Mouse (Mus musculus): ENCODE data around the gene Myo19.

The Myo19 gene

DNA sequence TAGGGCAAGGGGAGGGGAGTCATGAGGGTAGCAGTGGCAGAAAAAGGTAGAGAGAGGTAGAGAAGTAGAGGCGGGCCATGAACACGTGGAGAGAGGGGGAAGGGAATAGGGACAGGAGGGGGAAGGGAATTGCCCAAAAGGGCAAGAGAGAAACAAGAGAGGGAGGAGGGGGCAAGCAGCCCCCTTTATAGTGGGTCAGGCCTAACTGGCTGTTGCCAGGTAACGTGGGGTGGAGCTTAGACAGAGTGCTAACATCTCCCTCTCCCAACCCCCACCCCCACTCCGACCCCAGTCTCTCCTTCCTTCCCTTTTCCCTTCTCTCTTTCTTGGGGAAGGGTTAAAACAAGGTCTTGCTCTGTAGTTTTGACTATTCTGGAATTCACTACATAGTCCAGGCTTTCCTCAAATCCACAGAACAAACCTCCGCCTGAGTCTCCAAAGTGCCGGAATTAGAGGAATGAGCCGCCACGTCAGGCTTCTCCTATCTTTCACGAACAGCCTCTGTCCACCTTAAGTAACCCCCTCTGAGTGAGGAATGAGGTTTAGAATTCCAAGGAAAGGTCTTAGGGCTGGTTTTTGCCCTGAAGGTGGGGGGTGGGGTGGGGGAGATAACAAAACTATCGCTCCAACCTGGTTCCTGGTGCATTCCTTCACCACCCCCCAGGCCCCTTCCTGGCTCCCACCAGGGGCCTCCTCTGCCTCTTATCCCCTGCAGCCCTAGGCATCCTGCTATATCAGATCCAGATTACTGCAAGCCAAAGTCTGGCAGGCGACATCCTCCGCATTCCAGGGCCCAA, 64.9 kb downstream of the Myo19 start:
- DNase-seq (ENCODE audit: low read depth, low spot score) = peak; percentile 96

DNA sequence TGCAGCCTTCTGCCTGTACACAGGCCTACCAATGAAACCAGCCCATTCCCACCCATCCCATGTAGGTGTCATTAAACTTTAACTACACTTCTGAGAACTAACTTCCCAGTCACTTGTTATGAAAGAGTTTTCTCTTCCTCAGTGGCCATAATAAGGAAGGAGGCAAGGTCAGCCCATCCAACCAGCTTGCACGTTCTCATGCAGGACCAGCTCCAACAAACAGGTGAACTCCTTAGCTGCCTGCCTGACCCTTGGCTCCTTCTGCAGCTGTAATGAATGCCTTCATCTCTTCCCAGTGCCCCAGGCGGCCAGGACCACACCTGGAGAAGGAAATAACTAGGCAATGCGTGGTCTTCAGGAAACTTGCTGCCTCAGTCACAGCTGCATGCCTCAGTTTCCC, 65.9 kb downstream of the Myo19 start:
- DNase-seq (ENCODE audit: low read depth, low spot score) = peak; percentile 24

DNA sequence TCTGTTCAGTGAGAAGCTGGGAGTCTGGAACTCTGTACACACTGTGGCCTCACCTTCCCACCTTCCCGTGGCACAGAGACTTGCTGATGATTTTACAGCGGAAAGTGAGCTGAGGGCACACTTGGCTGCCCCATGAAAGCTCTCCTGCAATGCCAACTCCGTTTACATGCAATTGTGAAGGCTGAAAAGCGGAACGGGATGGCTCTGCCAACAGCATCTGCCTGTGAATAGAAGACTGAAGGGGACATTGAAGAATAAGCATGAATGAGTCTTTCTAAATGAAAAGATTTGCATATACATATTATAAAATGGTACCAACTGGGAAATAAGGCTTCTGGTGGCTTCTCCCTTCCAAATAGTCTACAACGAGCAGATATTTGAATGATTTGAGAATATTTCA, 67.3 kb downstream of the Myo19 start:
- DNase-seq (ENCODE audit: low read depth, low spot score) = no peak

DNA sequence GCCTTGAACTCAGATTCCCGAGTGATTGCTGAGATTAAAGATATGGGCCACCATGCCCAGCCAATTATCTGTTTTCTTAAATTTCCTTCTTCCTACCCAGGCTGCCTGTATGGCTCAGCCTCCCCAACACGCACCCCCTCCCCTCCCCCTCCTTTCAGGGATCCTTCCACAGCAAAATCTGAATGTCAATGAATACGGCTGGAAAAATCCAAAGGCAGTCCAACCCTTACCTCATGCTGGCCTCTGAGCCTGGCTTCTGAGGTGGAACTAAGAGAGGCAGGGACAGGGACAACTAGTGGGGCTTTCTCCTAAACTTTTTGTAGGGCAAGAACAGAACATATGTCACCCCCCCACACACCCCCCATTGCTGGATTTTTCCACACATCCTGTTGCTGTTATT, 68.2 kb downstream of the Myo19 start:
- peak; percentile 70 for DNase-seq (ENCODE audit: low read depth, low spot score)

DNA sequence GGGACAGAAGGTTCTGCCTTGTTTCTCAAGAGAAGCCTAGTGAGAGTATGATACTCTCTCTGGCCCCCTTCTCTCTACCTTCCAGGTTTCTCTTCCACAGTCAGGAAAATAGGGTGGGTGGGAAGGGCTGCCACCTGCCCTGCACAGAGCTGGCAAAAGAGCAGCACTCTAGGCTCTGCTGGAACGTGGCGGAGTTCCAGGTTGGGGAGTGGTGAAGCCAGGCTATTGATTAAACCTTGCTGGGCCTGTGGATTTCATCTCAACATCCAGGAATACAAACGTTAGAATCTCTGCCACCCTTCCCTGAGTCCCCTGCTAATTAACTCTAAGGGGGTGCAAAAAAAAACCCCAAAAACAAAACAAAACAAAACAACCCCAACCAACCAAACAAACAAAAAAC, 68.6 kb downstream of the Myo19 start:
- no peak for DNase-seq (ENCODE audit: low read depth, low spot score)

DNA sequence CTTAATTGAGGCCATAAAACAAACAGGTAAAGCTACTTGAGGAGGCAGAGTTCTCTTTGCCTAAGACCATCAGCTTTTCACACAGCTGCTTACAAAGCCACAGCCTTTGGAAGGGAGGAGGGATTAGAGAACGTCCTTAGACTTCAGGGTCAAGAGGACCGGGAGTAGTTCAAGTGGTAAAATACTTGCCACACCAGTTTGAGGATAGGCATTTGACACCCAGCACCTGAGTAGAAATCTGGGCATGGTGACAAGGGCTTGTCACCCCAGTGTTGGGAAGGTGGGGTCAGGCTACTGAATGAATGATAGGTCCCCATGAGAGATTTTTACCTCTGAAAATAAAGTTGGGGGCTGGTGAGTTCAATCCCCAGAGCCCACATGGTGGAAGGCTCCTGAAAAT, 72.7 kb downstream of the Myo19 start:
- no peak for DNase-seq (ENCODE audit: low read depth, low spot score)

DNA sequence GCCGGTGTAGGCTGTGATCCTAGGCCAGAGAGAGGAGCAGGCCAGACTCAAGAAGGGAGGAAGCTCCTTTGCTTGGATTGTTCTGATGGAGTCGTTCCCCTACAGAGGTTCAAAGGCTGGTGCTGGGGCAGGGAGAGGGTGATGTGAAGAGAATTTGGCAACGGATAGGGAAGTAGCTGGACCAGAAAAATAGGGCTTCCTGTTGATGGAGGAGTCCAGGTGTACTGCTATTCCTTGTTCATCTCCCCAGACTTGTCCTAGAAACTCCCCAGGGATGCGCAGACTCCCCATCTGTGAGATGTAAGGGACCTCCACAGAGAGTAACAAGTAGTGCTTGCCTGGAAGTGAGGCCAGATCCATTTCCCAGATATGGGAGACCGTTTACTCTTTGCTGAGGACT, 76.5 kb downstream of the Myo19 start:
- DNase-seq (ENCODE audit: low read depth, low spot score) = no peak

DNA sequence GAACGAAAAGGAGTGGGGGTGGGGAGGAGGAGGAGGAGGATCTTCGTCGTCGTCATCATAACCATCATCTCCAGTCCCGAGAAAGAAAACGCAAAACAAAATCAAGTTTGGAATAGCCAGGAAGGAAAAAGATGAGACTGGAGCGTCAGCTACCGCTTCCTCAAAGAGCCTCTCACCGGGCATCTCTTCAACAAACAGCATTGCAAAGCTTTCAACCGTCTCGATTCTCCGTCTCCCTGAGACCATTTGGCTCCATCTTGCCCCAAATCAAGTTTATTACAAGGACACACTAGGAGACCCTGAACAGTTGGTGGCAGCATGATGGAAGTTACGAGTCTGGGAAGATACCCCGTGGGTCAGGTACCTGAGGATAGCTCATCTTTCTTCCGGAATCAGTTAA, 77.2 kb downstream of the Myo19 start:
- no peak for DNase-seq (ENCODE audit: low read depth, low spot score)

DNA sequence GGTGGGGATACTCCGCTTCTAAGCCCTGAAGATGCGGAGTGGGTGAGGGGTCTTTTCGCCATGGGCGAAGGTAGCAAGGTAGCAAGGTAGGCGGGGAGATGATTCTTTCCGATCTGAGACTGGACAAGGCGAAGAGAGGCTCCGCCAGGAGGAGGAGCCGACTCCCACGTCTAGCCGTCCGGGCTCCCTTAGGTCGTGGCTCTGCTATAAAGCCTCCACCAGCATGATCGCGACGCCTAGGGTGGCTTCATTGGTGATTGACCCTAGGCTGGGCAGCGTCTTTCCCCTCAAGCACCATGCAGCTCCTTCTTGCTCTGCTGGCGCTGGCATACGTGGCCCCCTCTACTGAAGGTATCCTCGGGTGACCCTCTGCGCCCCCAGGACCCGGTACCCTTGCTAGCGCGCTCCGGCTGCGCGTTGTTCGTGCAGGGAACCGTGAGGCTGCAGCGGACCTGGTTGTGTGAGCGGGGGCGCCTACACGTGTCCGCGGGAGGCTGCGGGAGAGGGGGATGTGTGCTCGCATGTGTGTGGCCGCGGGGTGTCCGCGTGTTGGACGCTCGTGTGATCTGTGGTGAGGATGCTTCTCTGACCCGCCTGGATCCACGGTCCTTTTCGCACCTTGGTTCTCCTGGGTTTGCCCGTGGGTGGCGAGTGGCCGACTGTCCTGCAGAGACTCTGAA, 77.8 kb downstream of the Myo19 start, which contains the start of gene Car4:
Gene Car4 (plus strand): TSS at position 196 of the 680 bp plus-strand sequence.
- peak; percentile 64 for DNase-seq (ENCODE audit: low read depth, low spot score)

DNA sequence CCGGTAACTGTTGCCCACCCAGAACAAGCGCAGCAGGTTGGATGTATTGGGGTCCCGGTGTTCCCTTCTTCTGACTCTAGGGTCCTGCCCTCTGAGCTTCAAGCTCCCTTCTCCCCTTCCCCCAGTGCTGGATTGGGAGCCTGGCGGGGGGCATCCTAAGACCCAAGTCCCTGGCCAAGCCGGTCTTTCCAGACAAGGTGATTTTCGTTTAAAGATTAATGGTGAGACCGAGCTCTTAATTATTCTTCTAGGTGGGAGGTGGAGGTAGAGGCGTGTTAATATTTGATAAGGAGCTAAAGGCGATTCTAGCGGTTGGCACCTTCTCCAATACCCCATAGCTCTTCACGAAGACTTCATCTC, 78.3 kb downstream of the Myo19 start:
- no peak for DNase-seq (ENCODE audit: low read depth, low spot score)

DNA sequence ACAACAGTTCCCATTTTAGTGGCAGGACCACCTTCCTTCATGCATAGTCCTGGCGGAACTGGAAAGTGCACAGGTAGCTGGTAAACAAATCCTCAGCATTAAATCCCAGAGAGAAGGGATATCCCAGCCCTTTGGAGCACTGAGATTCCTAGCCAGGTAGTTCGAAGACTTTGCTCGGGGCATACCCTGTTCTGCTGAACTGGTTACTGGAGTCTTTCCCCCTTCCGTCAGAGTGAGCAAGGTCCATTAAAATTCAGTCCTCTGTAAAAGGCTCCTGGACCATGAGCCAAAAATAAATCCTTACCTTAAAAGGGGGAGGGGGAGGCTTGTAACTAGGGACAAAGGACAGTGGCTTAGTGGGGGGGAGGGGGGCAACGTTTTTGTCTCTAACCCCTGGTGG, 79.2 kb downstream of the Myo19 start:
- DNase-seq (ENCODE audit: low read depth, low spot score) = no peak

DNA sequence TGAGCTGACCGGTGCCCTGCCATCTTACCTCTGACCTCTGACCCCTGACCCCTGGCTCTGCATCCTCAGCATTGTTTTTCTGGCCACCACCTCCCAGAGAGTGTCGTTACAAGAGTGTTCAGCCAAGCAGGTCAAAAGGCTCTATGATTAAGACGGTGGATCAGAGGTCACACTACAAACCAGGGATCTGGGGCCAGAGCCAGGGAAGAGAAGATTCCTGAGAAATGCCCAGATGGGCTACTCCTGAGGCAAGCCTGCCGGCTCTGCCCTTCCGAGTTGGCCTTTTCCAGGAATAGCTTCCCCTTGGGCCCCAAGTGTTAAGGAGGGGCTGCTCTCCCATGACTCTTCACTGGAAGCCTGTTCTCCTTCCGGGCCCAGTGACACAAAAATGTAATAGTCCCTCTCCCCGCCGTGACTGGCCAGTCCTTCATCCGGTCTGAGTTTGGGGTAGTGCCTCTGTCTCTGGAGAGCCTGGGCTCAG, 79.8 kb downstream of the Myo19 start:
- DNase-seq (ENCODE audit: low read depth, low spot score) = no peak

DNA sequence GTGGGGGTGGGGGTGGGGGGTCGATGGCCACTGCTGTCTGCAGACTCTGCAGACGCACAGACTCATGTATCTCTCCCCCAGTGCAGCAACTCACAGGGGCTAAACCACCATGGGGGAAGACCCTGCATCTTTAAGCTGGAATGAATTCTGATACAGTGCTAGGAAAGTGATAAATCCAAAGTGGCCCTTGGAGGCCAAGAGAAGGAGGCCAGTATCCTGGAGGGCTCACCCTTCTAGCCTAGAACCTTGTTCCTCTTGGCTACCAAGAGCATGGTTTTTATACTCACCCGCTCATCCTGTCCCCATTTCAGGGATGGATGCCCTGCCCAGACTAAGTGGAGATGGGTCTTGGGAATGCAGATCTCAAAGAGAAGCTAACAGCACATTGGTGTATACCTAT, 80.3 kb downstream of the Myo19 start:
- DNase-seq (ENCODE audit: low read depth, low spot score) = no peak

DNA sequence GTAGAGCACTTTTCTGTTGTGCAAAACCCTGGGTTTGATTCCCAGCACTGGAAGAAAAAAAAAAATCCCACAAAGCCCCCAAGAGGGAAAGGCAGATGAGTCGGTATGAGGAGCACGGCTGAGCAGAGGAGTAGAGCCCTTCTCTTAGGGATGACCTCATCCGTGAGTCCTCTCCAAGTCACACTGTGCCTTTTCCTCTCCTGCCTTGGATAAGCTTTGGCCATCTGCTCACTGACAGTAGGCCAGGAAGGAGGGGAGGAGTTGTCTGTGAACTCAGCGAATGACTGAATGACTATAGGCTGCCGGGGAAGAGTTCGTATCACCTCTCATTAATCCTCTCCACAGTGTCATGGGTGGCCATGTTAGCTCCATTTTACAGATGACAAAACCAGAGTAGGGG, 80.8 kb downstream of the Myo19 start:
- DNase-seq (ENCODE audit: low read depth, low spot score) = no peak

Data from R1 (cell line).